Mouse (Mus musculus): ENCODE measurements around the gene Crim1.

DNA sequence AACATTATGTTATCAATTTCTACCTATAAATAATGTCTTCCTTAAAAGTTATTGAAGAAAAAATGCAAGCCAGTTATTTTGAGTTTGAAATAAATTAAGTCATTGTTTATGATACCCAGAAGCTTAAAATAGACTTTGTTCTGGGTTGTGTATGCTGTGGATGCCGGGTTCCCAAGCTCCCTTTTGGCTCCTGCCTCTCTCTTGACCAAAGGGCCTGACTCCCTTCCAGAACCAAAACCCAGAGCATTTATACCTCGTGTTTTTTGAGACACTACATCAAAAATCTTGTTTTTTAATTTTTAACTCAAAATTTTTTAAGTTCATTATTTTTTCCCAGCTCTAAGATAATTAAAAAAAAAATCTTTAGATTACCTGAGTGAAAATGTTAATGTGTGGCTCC lies 87.3 kb downstream of the Crim1 start:
- TF ChIP-seq GATA1 (IDR thresholded peaks at IDR 0.05; ENCODE audit: borderline replicate concordance, low read length) (no peak), FLI1 (IDR thresholded peaks at IDR 0.05; ENCODE audit: low read length) (no peak)
